Comparison of ENCODE assay signal across 8 mouse cellular contexts in the genomic region with DNA sequence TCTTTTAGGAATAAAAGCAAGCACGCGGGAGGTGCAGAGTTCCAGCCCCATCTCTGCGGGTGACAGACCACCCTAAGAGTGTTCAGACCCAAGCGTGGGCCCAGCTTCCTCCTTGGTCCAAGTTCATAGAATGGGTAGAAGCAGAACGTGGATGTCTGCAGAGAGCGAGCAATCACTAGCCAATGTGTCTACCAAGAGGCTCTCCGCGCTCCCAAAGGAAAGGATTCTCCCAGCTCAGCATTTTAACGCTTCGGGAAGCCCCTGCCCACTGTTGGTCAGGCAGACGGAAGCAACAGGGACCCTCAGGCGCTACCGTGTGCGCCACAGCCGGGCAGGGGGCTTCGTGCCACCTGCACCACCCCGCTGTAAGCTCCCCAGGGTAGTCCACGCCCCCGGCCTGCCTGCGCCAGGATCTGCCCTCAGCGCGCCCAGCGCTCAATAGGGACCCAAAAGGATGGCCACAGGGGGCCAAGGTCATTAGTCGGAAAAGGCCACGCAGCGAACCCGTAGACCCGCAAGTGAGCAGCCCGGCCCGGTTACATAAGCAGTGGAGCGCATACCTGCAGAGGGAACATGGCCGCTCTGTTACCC. TPM values are rescaled to one million over a fixed set of nuclear protein-coding genes. Genes with fewer than 3 reads are reported as not detected.
DNase-seq lines count a peak whose midpoint lies in the region; ATAC-seq and TF ChIP-seq lines count a peak whose summit lies in the region.

No protein-coding gene starts in this region.

- peak overlapping the region; percentile 97 for H3K4me2 ChIP-seq in intestine, postnatal 0 days (replicated peaks; ENCODE audit: low read depth)

- TF ChIP-seq EP300 in heart, adult 2 months (IDR thresholded peaks at IDR 0.05; ENCODE audit: insufficient read depth, low read depth, low read length): no peak

- TF ChIP-seq CTCF in heart, adult 2 months (IDR thresholded peaks at IDR 0.05): no peak
- no peak for TF ChIP-seq CTCF in intestine, postnatal 0 days (IDR thresholded peaks at IDR 0.05; ENCODE audit: low read depth)
- TF ChIP-seq CTCF in olfactory bulb, adult 2 months (IDR thresholded peaks at IDR 0.05; ENCODE audit: insufficient read depth, low read depth, low read length): no peak

- no peak for TF ChIP-seq POLR2A in heart, adult 2 months (IDR thresholded peaks at IDR 0.05; ENCODE audit: insufficient read depth, low read depth, low read length)
- no peak for TF ChIP-seq POLR2A in olfactory bulb, adult 2 months (IDR thresholded peaks at IDR 0.05; ENCODE audit: insufficient read depth, low read depth, low read length)

- H3K27ac ChIP-seq in heart, adult 2 months: peak overlapping the region; percentile 84
- peak overlapping the region; percentile 92 for H3K27ac ChIP-seq in intestine, postnatal 0 days (ENCODE audit: low read depth, low read length)
- H3K27ac ChIP-seq in olfactory bulb, adult 2 months (ENCODE audit: insufficient read depth, low read depth, low read length): peak overlapping the region; percentile 73

- peak overlapping the region; percentile 83 for H3K9ac ChIP-seq in heart, adult 2 months (ENCODE audit: low read depth, low read length)
- peak overlapping the region; percentile 55 for H3K9ac ChIP-seq in intestine, postnatal 0 days (ENCODE audit: low read depth, low read length)

- peak; percentile 6; the same call in 1 of the 2 replicates for ATAC-seq in intestine, postnatal 0 days

- H3K27me3 ChIP-seq in heart, adult 2 months (ENCODE audit: control insufficient read depth, insufficient read depth, low read length): no peaks in the 10 kb centered on the region
- H3K27me3 ChIP-seq in intestine, postnatal 0 days (replicated peaks; ENCODE audit: control insufficient read depth, insufficient read depth, low read length): no peaks in the 10 kb centered on the region

- intact Hi-C loops in heart, adult 2 months (cut with DNase I): no loop called here
- intact Hi-C loops in left cerebral cortex, postnatal 36 days (cut with DNase I): loop anchor here (10.0 kb wide), 1 partner anchor 281 kb away; no protein-coding TSS in a partner anchor

- WGBS in heart, adult 2 months: 3% methylated on average over 32 of the region's 32 CpGs
- 2% methylated on average over 32 of the region's 32 CpGs for WGBS in intestine, postnatal 0 days
- under 1% methylated on average over 32 of the region's 32 CpGs for WGBS in olfactory bulb, adult 2 months

- H3K4me3 ChIP-seq in heart, adult 2 months: peak overlapping the region; percentile 91
- peak overlapping the region; percentile 67 for H3K4me3 ChIP-seq in intestine, postnatal 0 days (ENCODE audit: low read depth, low read length)
- H3K4me3 ChIP-seq in olfactory bulb, adult 2 months (ENCODE audit: insufficient read depth, low read depth, low read length): peak overlapping the region; percentile 63

- H3K4me1 ChIP-seq in heart, adult 2 months (ENCODE audit: control insufficient read depth, insufficient read depth, low read length): peaks cover 7% of the 10 kb centered on the region
- 0 out of 2 replicates have a peak, but pooled peaks cover 7% of the 10 kb centered on the region for H3K4me1 ChIP-seq in intestine, postnatal 0 days (replicated peaks; ENCODE audit: control insufficient read depth, insufficient read depth, low read length)
- peaks cover 42% of the 10 kb centered on the region for H3K4me1 ChIP-seq in olfactory bulb, adult 2 months (ENCODE audit: control insufficient read depth, insufficient read depth, low read length)

- no peaks in the 10 kb centered on the region; the same call in 1 of the 2 replicates for H3K79me2 ChIP-seq in heart, adult 2 months (replicated peaks; ENCODE audit: control insufficient read depth, insufficient read depth, low read length)

- H3K9me3 ChIP-seq in intestine, postnatal 0 days (ENCODE audit: control insufficient read depth): no peaks in the 10 kb centered on the region

- no peak for DNase-seq in heart, adult 2 months
- DNase-seq in heart, adult 11 months: no peak
- peak; percentile 62 for DNase-seq in thymus, postnatal 14 days
- no peak for DNase-seq in thymus, postnatal 0 days (ENCODE audit: low spot score)
- DNase-seq in left cerebral cortex, postnatal 36 days (ENCODE audit: low spot score in 2 of 2): no peak
- DNase-seq in kidney, adult 9 months: no peak

- H3K36me3 ChIP-seq in heart, adult 2 months (ENCODE audit: control insufficient read depth, insufficient read depth, low read length): no peaks in the 10 kb centered on the region
- H3K36me3 ChIP-seq in intestine, postnatal 0 days (ENCODE audit: control insufficient read depth, insufficient read depth): no peaks in the 10 kb centered on the region

RNA-seq across cellular contexts. Expression of gene Pdxk, which starts 0.5 kb away (rescaled TPM):
- total RNA-seq in heart, adult 2 months (2021): 10 to 100 TPM; 12.1 to 12.4 TPM
- 10.1 and 14.2 TPM in 2 replicates for polyA plus RNA-seq in heart, adult 2 months (2012; rRNA removed)
- 16.4 and 17.9 TPM in 2 replicates for polyA plus RNA-seq in thymus, postnatal 0 days (2015; fragmentation: Nextera tagmentation; extraction: Ambion mirVana)
- 22.8 and 26.5 TPM in 2 replicates for polyA plus RNA-seq in intestine, postnatal 0 days (2015; fragmentation: Nextera tagmentation; extraction: Ambion mirVana)
- not detected in 2 replicates for polyA plus RNA-seq in olfactory bulb, adult 2 months (2012; ENCODE audit: insufficient read depth, insufficient read length, low replicate concordance, missing spikeins)
- 100 to 1,000 TPM; 114 to 120 TPM for total RNA-seq in left cerebral cortex, postnatal 36 days (2021)

RNA-seq across cellular contexts. Expression of gene Cstb, which starts 38.8 kb away (rescaled TPM):
- total RNA-seq in heart, adult 2 months (2021): 10 to 100 TPM; 23.0 to 25.1 TPM
- 21.4 and 25.2 TPM in 2 replicates for polyA plus RNA-seq in heart, adult 2 months (2012; rRNA removed)
- polyA plus RNA-seq in thymus, postnatal 0 days (2015; fragmentation: Nextera tagmentation; extraction: Ambion mirVana): 1,727 and 1,921 TPM in 2 replicates
- polyA plus RNA-seq in intestine, postnatal 0 days (2015; fragmentation: Nextera tagmentation; extraction: Ambion mirVana): 1,208 and 1,296 TPM in 2 replicates
- polyA plus RNA-seq in olfactory bulb, adult 2 months (2012; ENCODE audit: insufficient read depth, insufficient read length, low replicate concordance, missing spikeins): 1,067 TPM in 1 of 2 replicates, not detected in the other
- 10 to 100 TPM; 35.4 to 42.4 TPM for total RNA-seq in left cerebral cortex, postnatal 36 days (2021)

RNA-seq across cellular contexts. Expression of gene Rrp1, which starts 51.5 kb away (rescaled TPM):
- total RNA-seq in heart, adult 2 months (2021): 10 to 100 TPM; 88.8 to 94.4 TPM
- 51.3 and 91.5 TPM in 2 replicates for polyA plus RNA-seq in heart, adult 2 months (2012; rRNA removed)
- 373 and 391 TPM in 2 replicates for polyA plus RNA-seq in thymus, postnatal 0 days (2015; fragmentation: Nextera tagmentation; extraction: Ambion mirVana)
- polyA plus RNA-seq in intestine, postnatal 0 days (2015; fragmentation: Nextera tagmentation; extraction: Ambion mirVana): 141 and 148 TPM in 2 replicates
- 444 TPM in 1 of 2 replicates, not detected in the other for polyA plus RNA-seq in olfactory bulb, adult 2 months (2012; ENCODE audit: insufficient read depth, insufficient read length, low replicate concordance, missing spikeins)
- total RNA-seq in left cerebral cortex, postnatal 36 days (2021): 100 to 1,000 TPM; 348 to 358 TPM

RNA-seq across cellular contexts. Expression of gene Olfr1358, which starts 52.9 kb away (rescaled TPM):
- not detected for total RNA-seq in heart, adult 2 months (2021)
- not detected in 2 replicates for polyA plus RNA-seq in heart, adult 2 months (2012; rRNA removed)
- polyA plus RNA-seq in thymus, postnatal 0 days (2015; fragmentation: Nextera tagmentation; extraction: Ambion mirVana): not detected in 2 replicates
- polyA plus RNA-seq in intestine, postnatal 0 days (2015; fragmentation: Nextera tagmentation; extraction: Ambion mirVana): not detected in 2 replicates
- not detected in 2 replicates for polyA plus RNA-seq in olfactory bulb, adult 2 months (2012; ENCODE audit: insufficient read depth, insufficient read length, low replicate concordance, missing spikeins)
- total RNA-seq in left cerebral cortex, postnatal 36 days (2021): not detected
